Mouse (Mus musculus) kidney, embryonic 14.5 days (tissue): ENCODE results near the gene Stag3. TPM values are rescaled to one million over a fixed set of nuclear protein-coding genes. Genes with fewer than 3 reads are reported as not detected.

ENCODE experiments used
- ATAC-seq: fragments of 200-750 bp; cut with Nextera tagmentation; 2 replicates; pipeline ENCODE4 v1.8.0; 2017; ENCODE audit warnings: moderate number of reproducible peaks, mild to moderate bottlenecking, moderate TSS enrichment, moderate library complexity; ENCODE audit not compliant: low FRiP score, low TSS enrichment
- H3K27ac ChIP-seq: fragments of 300-500 bp; sonication (generic); 2 replicates; pipeline ENCODE4 v1.5.1; 2014; ENCODE audit warnings: low read depth, mild to moderate bottlenecking, low read length, moderate library complexity, mixed read lengths
- H3K27me3 ChIP-seq: fragments of 300-500 bp; sonication (generic); 2 replicates; pipeline ENCODE4 v1.6.1; 2014; ENCODE audit warnings: mild to moderate bottlenecking, low read length; ENCODE audit not compliant: control insufficient read depth, insufficient read depth
- H3K36me3 ChIP-seq: fragments of 300-500 bp; sonication (generic); 2 replicates; pipeline ENCODE4 v1.6.1; 2014; ENCODE audit warnings: low read length, mixed read lengths; ENCODE audit not compliant: control insufficient read depth, insufficient read depth
- H3K4me1 ChIP-seq: fragments of 300-500 bp; sonication (generic); 2 replicates; pipeline ENCODE4 v1.6.1; 2014; ENCODE audit warnings: low read length, mixed read lengths; ENCODE audit not compliant: control insufficient read depth, insufficient read depth
- H3K4me2 ChIP-seq: fragments of 300-500 bp; sonication (generic); replicated peaks from 2 replicates; pipeline ENCODE4 v1.6.1; 2014; ENCODE audit warnings: low read depth, mild to moderate bottlenecking, low read length
- H3K4me3 ChIP-seq: fragments of 300-500 bp; sonication (generic); 2 replicates; pipeline ENCODE4 v1.5.1; 2014; ENCODE audit warnings: mild to moderate bottlenecking, low read length
- H3K9ac ChIP-seq: fragments of 300-500 bp; sonication (generic); 2 replicates; pipeline ENCODE4 v1.6.1; 2014; ENCODE audit warnings: low read depth, mild to moderate bottlenecking, low read length, moderate library complexity
- H3K9me3 ChIP-seq: fragments of 300-500 bp; sonication (generic); 2 replicates; pipeline ENCODE4 v1.6.1; 2016; ENCODE audit warnings: low read length; ENCODE audit not compliant: control insufficient read depth
- WGBS: fragments of 180-500 bp; shearing (Covaris S2); extraction: QIAGEN DNeasy Blood & Tissue Kit; methylation state at CpG from one replicate; pipeline ENCODE4 v1.1.7; 2014; 5-methylcytosine and 5-hydroxymethylcytosine counted together
- polyA plus RNA-seq: library from polyadenylated mRNA; unstranded; fragments of >200 nt; fragmentation: Nextera tagmentation; extraction: Ambion mirVana; gene quantifications from 2 replicates; pipeline ENCODE4 v1.2.1, GENCODE M21; 2014

Gene Stag3
- polyA plus RNA-seq, 1 experiment from 2014 or later, result 4.5 TPM

DNA sequence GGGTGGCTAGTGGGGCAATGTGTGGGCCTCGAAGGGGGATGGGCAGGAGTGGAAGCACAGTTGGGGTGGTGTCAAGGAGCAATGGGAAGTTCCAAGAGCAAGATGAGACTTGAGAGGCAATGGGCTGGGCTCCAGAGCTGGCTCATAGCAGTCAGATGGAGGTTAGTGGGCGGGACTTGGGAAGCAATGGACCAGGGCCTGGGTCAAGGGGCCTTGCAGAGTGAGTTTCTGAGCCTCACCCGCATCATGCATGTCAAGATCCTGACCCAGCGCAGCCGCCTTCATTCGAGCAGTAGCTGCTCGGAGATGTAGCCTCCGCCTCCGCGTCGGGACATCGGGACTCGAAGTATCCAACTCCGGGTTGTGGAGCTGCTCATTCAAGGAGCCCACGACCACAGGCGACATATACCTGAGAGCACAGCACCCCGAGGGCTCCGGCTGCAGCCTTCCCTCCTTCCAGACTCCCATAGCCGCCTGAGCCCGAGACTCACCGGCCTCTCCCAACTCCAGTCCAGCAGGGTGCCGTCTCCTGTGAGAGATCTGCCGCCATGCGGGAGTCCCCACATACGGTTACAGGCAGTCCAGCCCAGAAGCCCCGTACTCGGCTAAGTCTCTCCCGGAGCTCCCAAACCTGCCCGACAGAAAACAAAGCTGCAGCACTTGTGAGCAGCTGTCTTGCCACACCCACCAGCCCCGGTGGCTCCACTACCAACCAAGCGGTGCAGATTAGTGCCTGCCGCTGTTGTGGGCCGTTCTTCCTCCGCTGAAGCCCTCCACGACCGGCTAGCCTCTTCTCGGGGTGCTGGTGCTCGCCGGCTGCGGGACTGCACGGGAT, 4.6 kb upstream of the Stag3 start:
- peaks cover 32% of the 10 kb centered on the region for H3K4me1 ChIP-seq
- peak overlapping the region; percentile 62; the same call in 1 of the 2 replicates for H3K27ac ChIP-seq
- WGBS, result 12% methylated on average over 41 of the region's 41 CpGs
- peaks cover 12% of the 10 kb centered on the region for H3K36me3 ChIP-seq
- peak; percentile 22; the same call in 1 of the 2 replicates for ATAC-seq
- peak overlapping the region; percentile 25 for H3K4me3 ChIP-seq
- no peaks in the 10 kb centered on the region for H3K9me3 ChIP-seq
- no peaks in the 10 kb centered on the region for H3K27me3 ChIP-seq
- peak overlapping the region; percentile 44 for H3K4me2 ChIP-seq
- H3K9ac ChIP-seq, result peak overlapping the region; percentile 47

DNA sequence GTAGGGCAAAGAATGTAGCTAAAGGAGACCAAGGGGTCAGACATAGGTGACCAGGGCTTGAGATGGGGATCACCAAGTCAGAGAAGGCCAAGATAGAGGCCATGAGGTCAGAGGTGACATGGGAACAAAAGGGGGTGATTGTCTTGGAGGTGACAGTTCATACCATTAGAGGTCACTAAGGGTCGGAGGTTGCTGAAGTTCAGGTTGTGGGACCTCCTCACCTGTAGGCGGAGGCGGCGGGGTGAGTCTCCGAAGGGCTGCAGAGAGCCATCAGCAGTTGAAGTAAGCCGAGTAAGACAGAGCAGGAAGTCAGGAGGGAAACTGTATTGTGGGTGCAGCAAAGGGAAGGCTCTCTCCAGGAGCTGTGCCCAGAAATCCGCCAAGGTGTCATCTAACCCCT, 2.0 kb upstream of the Stag3 start:
- H3K9me3 ChIP-seq, result peaks cover 5% of the 10 kb centered on the region; the same call in 1 of the 2 replicates
- H3K4me2 ChIP-seq, result no peak overlapping the region
- no peak overlapping the region for H3K27ac ChIP-seq
- no peak for ATAC-seq
- 88% methylated on average over 7 of the region's 7 CpGs for WGBS
- peaks cover 29% of the 10 kb centered on the region for H3K4me1 ChIP-seq
- H3K36me3 ChIP-seq, result peaks cover 12% of the 10 kb centered on the region
- no peak overlapping the region for H3K9ac ChIP-seq
- no peak overlapping the region for H3K4me3 ChIP-seq
- H3K27me3 ChIP-seq, result no peaks in the 10 kb centered on the region

DNA sequence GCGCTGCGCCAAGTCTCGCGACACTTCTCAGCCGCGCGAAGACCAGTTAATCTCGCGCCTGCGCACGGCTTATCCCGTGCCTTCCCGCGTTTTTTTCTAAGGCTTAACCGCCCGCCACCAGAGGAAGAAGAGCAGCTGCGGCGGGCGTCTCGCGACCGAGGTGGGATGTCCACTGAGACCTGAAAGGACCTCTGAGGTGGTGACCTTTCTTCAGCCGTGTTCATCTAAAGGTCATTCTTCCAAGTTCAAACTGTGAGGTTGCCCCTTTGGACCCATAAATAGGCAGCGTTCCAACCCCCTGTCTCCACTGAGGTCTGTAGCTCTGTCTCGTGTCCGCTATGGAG, 357 bp downstream of the Stag3 start:
- 19% methylated on average over 26 of the region's 26 CpGs for WGBS
- Histone ChIP-seq H3K4me3 (peak overlapping the region; percentile 69; the same call in 1 of the 2 replicates), H3K9ac (no peak overlapping the region), H3K4me2 (peak overlapping the region; percentile 18; the same call in 1 of the 2 replicates), H3K27me3 (no peaks in the 10 kb centered on the region), H3K9me3 (peaks cover 5% of the 10 kb centered on the region; the same call in 1 of the 2 replicates), H3K36me3 (peaks cover 12% of the 10 kb centered on the region), H3K27ac (no peak overlapping the region), H3K4me1 (peaks cover 22% of the 10 kb centered on the region)
- ATAC-seq, result no peak

DNA sequence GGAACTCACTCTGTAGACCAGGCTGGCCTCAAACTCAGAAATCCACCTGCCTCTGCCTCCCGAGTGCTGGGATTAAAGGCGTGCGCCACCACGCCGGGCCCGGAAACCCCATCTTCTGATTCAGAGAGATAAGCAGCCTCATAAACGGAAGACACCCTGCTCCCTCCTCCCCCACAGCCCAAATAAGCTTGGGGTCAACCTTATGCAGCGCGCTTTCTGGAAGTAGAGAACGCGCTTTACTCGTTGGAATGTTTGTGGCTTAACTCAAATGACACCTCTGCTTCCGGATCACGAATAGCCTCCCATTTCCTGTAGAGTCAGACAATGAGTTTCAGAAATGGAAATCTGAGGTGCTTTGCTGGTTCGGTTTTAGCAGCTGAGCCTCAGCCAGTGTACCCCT, 789 bp downstream of the Stag3 start:
- no peak overlapping the region for H3K4me2 ChIP-seq
- ATAC-seq, result no peak
- 91% methylated on average over 15 of the region's 15 CpGs for WGBS

DNA sequence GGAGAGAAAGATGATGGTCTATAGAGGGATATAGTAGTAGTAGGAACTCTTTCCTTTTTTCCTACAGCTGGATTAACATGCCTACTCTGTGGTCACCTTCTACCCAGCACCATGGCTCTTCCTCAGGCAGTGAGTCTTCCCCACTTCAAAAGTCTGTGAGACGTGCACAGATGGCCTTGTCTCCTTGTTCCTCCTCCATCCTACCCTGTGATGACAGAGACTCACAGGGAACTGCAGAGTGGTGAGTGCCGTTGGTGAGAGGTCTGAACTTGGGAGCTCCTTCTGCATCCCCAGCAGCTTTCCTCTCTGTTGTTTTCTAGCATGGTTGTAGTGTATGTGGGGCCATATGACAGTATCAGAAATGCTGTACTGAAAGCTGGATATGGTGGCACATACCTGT, 1.8 kb downstream of the Stag3 start:
- H3K27ac ChIP-seq, result no peak overlapping the region
- H3K9ac ChIP-seq, result no peak overlapping the region
- peaks cover 7% of the 10 kb centered on the region for H3K36me3 ChIP-seq
- H3K27me3 ChIP-seq, result no peaks in the 10 kb centered on the region
- no peak overlapping the region for H3K4me3 ChIP-seq
- H3K4me2 ChIP-seq, result no peak overlapping the region
- peaks cover 11% of the 10 kb centered on the region; the same call in 1 of the 2 replicates for H3K4me1 ChIP-seq
- WGBS, result 70% methylated on average over 2 of the region's 2 CpGs
- H3K9me3 ChIP-seq, result peaks cover 5% of the 10 kb centered on the region; the same call in 1 of the 2 replicates
- no peak for ATAC-seq

More for the DNA sequence above, 789 bp downstream of the Stag3 start:
- H3K4me3 ChIP-seq, result no peak overlapping the region
- peaks cover 5% of the 10 kb centered on the region; the same call in 1 of the 2 replicates for H3K9me3 ChIP-seq
- H3K27me3 ChIP-seq, result no peaks in the 10 kb centered on the region
- H3K9ac ChIP-seq, result no peak overlapping the region
- H3K36me3 ChIP-seq, result peaks cover 12% of the 10 kb centered on the region
- no peak overlapping the region for H3K27ac ChIP-seq
- peaks cover 18% of the 10 kb centered on the region; the same call in 1 of the 2 replicates for H3K4me1 ChIP-seq

DNA sequence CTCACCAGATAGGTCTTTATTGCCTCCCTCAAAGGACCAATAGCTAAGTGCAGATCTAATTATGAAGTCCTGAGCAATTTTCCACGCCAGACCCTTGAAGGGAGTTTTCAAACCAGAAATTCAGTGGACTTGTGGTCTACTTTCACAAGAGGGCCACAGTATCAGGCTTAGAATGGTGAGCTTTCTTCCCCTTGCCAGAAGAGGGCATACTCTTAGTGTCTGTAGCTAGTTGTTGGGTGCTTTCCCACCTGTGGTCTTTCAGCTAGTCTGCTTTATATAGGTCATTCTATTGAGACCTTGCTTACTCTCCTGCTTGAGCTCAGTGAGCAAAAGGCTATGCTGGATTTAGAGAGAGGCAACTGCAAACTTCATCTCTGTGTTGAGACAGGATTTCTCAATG, 3.5 kb downstream of the Stag3 start:
- peaks cover 8% of the 10 kb centered on the region; the same call in 1 of the 2 replicates for H3K4me1 ChIP-seq
- 74% methylated on average over 1 of the region's 1 CpGs for WGBS
- H3K27me3 ChIP-seq, result no peaks in the 10 kb centered on the region
- peaks cover 5% of the 10 kb centered on the region; the same call in 1 of the 2 replicates for H3K9me3 ChIP-seq
- no peak for ATAC-seq
- H3K9ac ChIP-seq, result no peak overlapping the region
- H3K4me2 ChIP-seq, result no peak overlapping the region
- H3K27ac ChIP-seq, result no peak overlapping the region
- H3K4me3 ChIP-seq, result no peak overlapping the region
- no peaks in the 10 kb centered on the region for H3K36me3 ChIP-seq

DNA sequence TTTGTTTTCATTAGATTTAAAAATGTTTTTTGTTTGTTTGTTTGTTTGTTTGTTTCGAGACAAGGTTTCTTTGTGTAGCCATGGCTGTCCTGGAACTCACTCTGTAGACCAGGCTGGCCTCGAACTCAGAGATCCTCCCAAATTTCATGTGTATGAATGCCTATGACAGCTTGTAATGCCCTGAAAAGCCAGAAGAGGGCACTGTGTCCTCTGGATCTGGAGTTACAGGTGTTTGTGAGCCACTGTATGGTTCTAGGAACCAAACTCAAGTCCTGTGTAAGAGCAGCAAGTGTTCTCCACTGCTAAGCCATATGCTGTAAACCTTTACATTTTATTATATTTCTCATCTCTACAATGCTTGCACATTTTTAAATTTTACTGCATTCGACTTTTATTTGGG, 7.8 kb downstream of the Stag3 start:
- H3K27me3 ChIP-seq, result no peaks in the 10 kb centered on the region
- H3K4me3 ChIP-seq, result no peak overlapping the region
- no peak for ATAC-seq
- no peak overlapping the region for H3K4me2 ChIP-seq
- 79% methylated on average over 3 of the region's 3 CpGs for WGBS
- no peaks in the 10 kb centered on the region for H3K36me3 ChIP-seq
- H3K9me3 ChIP-seq, result no peaks in the 10 kb centered on the region
- no peak overlapping the region for H3K27ac ChIP-seq
- H3K9ac ChIP-seq, result no peak overlapping the region
- H3K4me1 ChIP-seq, result no peaks in the 10 kb centered on the region

DNA sequence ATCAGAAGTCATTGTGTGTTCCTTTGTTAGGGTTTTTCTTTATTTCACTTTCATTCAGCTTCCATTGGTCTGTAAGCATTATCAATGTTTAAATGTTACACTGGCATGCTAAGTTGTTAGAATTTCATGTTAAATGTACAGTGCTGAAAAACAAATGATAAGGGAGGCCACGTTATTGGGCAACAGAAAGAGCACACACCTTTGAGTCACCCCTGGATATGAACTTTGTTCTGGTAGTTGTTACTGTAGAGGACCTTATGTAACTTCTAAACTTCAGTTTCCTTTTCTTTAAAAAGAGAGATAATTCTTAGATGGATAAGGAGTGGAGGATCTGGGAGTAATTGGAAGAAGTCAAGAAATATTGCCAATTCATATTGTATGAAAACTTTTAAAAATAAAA, 11.6 kb downstream of the Stag3 start:
- Histone ChIP-seq H3K27ac (no peak overlapping the region), H3K4me3 (no peak overlapping the region), H3K4me2 (no peak overlapping the region), H3K36me3 (no peaks in the 10 kb centered on the region), H3K27me3 (no peaks in the 10 kb centered on the region), H3K9me3 (no peaks in the 10 kb centered on the region), H3K4me1 (no peaks in the 10 kb centered on the region), H3K9ac (no peak overlapping the region)
- ATAC-seq, result no peak
- 80% methylated on average over 1 of the region's 1 CpGs for WGBS

DNA sequence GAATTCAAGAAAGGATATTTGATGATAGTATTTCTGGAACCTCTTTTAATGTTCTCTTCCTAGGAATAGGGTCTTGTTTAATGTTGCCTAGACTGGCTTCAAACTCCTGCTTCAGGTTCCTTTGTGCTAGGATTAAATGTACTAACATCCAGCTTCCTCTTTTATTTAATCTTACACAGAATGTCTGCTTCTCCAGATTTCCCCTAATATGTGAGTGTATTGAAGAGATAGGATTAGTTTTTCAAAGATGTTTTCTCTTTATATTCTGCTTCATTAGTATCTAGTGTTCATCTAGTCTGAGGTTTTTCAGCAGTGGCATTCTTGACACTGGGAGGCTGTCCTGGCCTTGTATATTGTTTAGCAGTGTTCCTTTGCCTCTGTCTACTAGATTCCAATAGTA, 14.1 kb downstream of the Stag3 start:
- Histone ChIP-seq H3K36me3 (no peaks in the 10 kb centered on the region), H3K27me3 (no peaks in the 10 kb centered on the region), H3K9ac (no peak overlapping the region), H3K9me3 (no peaks in the 10 kb centered on the region), H3K4me2 (no peak overlapping the region), H3K27ac (no peak overlapping the region), H3K4me3 (no peak overlapping the region), H3K4me1 (no peaks in the 10 kb centered on the region)
- ATAC-seq, result no peak
